Mouse (Mus musculus): Measurements from ENCODE around the gene Sult2a3. TPM values are rescaled to one million over a fixed set of nuclear protein-coding genes. Genes with fewer than 3 reads are reported as not detected.
"Not testable (repeated sequence)": the region's sequence is repeated elsewhere in the genome, so short reads cannot be mapped to it uniquely, and the experiment has no call there.

The Sult2a3 gene
- not detected in 2 replicates for polyA plus RNA-seq (2015; fragmentation: Nextera tagmentation; extraction: Ambion mirVana)

DNA sequence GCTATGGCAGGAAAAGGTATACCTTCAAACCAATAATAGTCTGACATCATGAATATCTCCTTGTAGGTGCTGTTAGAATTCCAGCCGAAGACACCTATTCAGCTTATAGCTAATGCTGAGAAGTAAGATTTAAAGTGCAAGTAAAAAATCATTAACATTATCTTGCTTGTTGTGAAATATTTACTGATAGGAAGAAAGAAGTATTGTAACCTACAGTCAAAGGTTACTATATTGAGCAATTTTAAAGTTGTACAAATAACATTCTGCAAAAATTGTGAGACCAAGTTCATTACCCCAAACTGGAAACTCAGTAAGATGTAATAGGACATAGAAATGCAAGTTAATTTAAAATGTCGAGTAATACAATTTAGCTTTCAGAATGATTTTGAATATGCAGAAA lies at the start of gene Sult2a3:
Gene Sult2a3 (minus strand): TSS at position 101 of the 400 bp plus-strand sequence.
- H3K4me2 ChIP-seq (replicated peaks): no peak within 1 kb of the TSS
- ATAC-seq (replicated peaks): no peak
- H3K36me3 ChIP-seq: no peaks in the 10 kb centered on the region
- no peak within 1 kb of the TSS for H3K4me3 ChIP-seq
- H3K9ac ChIP-seq (replicated peaks): no peak within 1 kb of the TSS
- no peaks in the 10 kb centered on the region for H3K27me3 ChIP-seq
- no peaks in the 10 kb centered on the region for H3K9me3 ChIP-seq
- no peaks in the 10 kb centered on the region for H3K4me1 ChIP-seq
- 89% methylated on average over 2 of the region's 2 CpGs for WGBS
- no peak within 1 kb of the TSS for H3K27ac ChIP-seq (replicated peaks)

DNA sequence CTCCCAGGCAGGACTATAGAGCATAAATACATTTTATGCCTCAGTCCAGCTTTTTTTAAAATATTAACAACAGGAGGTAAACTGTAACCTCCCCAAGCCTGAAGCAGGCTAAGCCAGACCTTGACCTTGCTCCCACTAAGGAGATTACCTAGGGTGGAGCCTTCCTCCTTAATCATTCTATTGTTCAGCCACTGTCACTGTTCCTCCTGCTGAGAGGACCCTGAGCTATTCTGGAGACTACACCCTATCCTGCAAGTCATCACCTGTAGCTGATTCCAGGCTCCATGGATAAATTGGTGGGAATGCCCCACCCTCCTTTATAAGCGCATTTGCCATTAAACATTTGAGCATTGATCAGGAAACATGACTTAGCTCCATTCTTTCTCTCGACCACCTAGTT lies 2.4 kb downstream of the Sult2a3 start:
- WGBS: 72% methylated on average over 2 of the region's 2 CpGs

DNA sequence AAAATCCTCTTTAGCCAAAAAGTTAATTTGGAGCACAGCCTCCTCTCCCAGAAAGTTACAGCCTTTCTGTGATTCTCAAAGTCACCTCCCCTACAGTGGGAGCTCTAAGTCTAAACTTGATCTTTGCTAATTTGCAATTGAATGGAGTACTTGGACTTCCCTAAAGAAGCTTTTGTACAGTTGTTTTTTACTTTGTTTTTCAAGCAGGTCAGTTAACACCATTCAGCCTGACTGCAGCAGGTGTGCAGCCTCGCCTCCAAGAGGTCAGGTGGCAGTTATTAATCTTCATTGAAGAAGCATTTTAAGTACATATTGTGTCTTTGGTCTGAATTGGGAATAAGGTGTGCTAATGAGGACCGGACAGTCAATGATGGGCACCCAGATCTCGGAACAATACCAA lies 3.0 kb downstream of the Sult2a3 start:
- not testable (repeated sequence) for H3K4me3 ChIP-seq; H3K36me3 ChIP-seq; H3K4me2 ChIP-seq (replicated peaks); H3K4me1 ChIP-seq; H3K27ac ChIP-seq (replicated peaks); H3K27me3 ChIP-seq; H3K9ac ChIP-seq (replicated peaks); H3K9me3 ChIP-seq; ATAC-seq (replicated peaks)
- 63% methylated on average over 3 of the region's 3 CpGs for WGBS

More for the DNA sequence above, 2.4 kb downstream of the Sult2a3 start:
- Histone ChIP-seq H3K4me3 (no peak overlapping the region), H3K4me2 (replicated peaks) (no peak overlapping the region), H3K9ac (replicated peaks) (no peak overlapping the region), H3K4me1 (no peaks in the 10 kb centered on the region), H3K27me3 (no peaks in the 10 kb centered on the region), H3K27ac (replicated peaks) (no peak overlapping the region), H3K36me3 (no peaks in the 10 kb centered on the region), H3K9me3 (no peaks in the 10 kb centered on the region)
- ATAC-seq (replicated peaks): no peak

DNA sequence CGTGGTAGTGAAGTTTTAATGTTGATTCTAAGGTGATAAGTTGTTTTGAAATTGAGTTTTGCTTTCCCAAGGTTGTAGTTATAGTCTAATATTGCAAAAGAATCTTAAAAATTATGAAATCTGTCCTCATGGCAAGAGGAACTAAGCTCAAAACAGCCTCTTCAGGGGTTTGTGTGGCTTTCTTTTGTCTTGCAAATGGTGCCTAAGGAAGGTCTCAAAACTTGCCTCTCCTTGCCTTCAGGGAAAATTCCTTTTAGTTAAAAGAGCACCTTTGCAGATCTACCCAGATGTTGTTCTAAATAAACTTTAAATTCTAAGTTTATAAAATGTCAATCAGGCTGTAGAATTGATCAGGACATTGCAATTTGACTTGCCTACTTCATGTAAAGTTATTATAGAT lies 6.1 kb downstream of the Sult2a3 start:
- no peak overlapping the region for H3K4me2 ChIP-seq (replicated peaks)
- H3K4me3 ChIP-seq: no peak overlapping the region
- H3K4me1 ChIP-seq: no peaks in the 10 kb centered on the region
- H3K9me3 ChIP-seq: no peaks in the 10 kb centered on the region; the same call in 1 of the 2 replicates
- no peaks in the 10 kb centered on the region for H3K27me3 ChIP-seq
- 35% methylated on average over 1 of the region's 1 CpGs for WGBS
- no peaks in the 10 kb centered on the region for H3K36me3 ChIP-seq
- ATAC-seq (replicated peaks): no peak
- H3K9ac ChIP-seq (replicated peaks): no peak overlapping the region
- H3K27ac ChIP-seq (replicated peaks): no peak overlapping the region

DNA sequence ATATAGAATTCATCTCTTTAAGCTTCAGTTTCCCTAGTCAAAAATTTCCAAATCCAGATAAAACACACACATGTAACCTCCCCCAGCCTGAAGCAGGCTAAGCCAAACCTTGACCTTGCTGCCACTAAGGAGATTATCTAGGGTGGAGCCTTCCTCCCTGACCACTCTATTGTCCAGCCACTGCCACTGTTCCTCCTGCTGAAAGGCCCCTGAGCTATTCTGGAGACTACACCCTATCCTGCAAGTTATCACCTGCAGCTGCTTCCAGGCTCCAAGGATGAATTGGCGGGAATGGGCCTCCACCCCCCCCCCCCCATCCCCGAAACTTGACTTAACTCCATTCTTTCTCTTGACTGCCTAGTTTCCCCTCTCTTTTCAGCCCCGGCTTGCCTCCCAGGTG lies 8.4 kb downstream of the Sult2a3 start:
- H3K4me2 ChIP-seq (replicated peaks); H3K36me3 ChIP-seq; H3K9ac ChIP-seq (replicated peaks); ATAC-seq (replicated peaks); H3K4me3 ChIP-seq; H3K4me1 ChIP-seq; H3K27ac ChIP-seq (replicated peaks); H3K27me3 ChIP-seq; H3K9me3 ChIP-seq: not testable (repeated sequence)
- 46% methylated on average over 3 of the region's 3 CpGs for WGBS

DNA sequence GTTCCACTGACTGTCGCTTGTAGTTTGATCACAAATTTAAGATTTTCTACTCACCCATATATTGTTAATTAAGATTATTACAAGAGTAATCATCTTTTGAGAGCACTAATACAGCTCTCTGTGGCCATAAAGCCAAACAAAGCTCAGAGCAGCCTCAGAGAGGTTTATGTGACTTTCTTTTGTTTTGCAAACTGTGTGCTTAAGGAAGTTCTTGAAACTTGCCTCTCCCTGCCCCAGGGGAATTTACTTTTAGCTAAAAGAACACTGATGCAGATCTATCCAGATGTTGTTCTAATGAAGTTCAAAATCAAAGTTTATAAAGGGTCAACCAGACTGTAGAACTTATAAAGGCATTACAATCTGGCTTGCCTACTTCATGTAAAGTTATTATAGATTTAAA lies 75.0 kb downstream of the Sult2a3 start:
- H3K27me3 ChIP-seq; ATAC-seq (replicated peaks); H3K4me3 ChIP-seq; H3K9ac ChIP-seq (replicated peaks); H3K36me3 ChIP-seq; H3K27ac ChIP-seq (replicated peaks); H3K4me2 ChIP-seq (replicated peaks); H3K9me3 ChIP-seq; H3K4me1 ChIP-seq: not testable (repeated sequence)
- 73% methylated on average over 1 of the region's 1 CpGs for WGBS

DNA sequence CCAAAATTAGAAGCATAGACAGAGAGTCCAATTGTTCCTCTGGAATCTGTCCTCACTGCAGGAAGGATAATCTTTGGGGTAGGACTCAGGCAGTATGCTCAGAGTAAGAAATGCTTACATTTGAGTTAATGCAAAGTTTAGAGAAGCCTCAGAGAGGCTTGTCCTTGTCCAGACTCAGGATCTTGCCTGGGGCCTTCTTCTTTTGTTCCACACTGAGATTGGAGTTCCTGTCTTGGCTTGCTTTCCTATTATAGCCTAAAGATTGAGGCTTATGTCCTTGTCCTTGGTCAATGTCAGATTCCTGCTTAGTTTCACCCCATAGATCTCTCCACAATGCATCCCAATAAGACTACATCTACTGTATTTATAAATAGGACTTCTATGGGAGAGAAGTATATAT lies 92.0 kb downstream of the Sult2a3 start:
- H3K9me3 ChIP-seq; ATAC-seq (replicated peaks); H3K4me1 ChIP-seq: not testable (repeated sequence)

More for the DNA sequence above, 92.0 kb downstream of the Sult2a3 start:
- not testable (repeated sequence) for H3K36me3 ChIP-seq; H3K27ac ChIP-seq (replicated peaks); H3K9ac ChIP-seq (replicated peaks); H3K4me2 ChIP-seq (replicated peaks); H3K4me3 ChIP-seq; H3K27me3 ChIP-seq

Other genes with a start within 250 kb of the Sult2a3 start
- gene Sult2a4, start 133.4 kb downstream of the Sult2a3 start, polyA plus RNA-seq (2015; fragmentation: Nextera tagmentation; extraction: Ambion mirVana): not detected in 2 replicates
- not detected in 2 replicates for gene Sult2a6, start 131.8 kb upstream of the Sult2a3 start, polyA plus RNA-seq (2015; fragmentation: Nextera tagmentation; extraction: Ambion mirVana)
- gene Obox8, start 210.5 kb upstream of the Sult2a3 start, polyA plus RNA-seq (2015; fragmentation: Nextera tagmentation; extraction: Ambion mirVana): not detected in 2 replicates

Data from forebrain, embryonic 15.5 days (tissue).